Mouse (Mus musculus): Measurements from ENCODE around the gene Ppard. TPM values are rescaled to one million over a fixed set of nuclear protein-coding genes. Genes with fewer than 3 reads are reported as not detected.
A peak's percentile ranks its signal among the peaks of the same experiment; 100 is the strongest.
"Not testable (repeated sequence)": the region's sequence is repeated elsewhere in the genome, so short reads cannot be mapped to it uniquely, and the experiment has no call there.

Gene Ppard
- polyA plus RNA-seq, 1 experiment: 132 TPM

DNA sequence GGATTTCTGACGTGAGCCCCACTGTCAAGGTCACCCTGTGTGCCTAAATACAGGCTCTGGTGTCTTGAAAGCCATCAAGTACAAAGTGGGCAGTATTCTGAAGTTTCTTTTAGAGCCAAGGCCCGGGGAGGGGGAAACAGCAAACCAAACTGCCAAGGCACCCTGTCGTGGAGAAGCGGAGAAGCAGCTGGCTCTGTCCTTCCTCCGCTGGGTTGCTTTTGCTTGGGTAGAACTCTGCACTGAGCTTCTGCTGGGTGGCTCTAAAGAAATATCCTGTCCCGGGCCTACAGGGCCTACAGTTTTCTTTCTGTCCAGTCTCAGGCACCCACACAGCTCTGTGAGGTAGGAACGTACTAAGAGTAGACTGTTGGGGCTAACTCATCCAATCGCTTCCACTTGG, 25.4 kb upstream of the Ppard start:
- TF ChIP-seq FLI1 (IDR thresholded peaks at IDR 0.05; ENCODE audit: low read length) (no peak), GATA1 (IDR thresholded peaks at IDR 0.05; ENCODE audit: borderline replicate concordance, low read length) (no peak)
- H3K36me3 ChIP-seq (replicated peaks; ENCODE audit: low read length): peaks cover 43% of the 10 kb centered on the region
- H3K4me1 ChIP-seq: peaks cover 82% of the 10 kb centered on the region
- H3K9me3 ChIP-seq: no peaks in the 10 kb centered on the region
- H3K4me3 ChIP-seq (replicated peaks): peak overlapping the region; percentile 95
- peaks cover 2% of the 10 kb centered on the region for H3K27me3 ChIP-seq (replicated peaks)

DNA sequence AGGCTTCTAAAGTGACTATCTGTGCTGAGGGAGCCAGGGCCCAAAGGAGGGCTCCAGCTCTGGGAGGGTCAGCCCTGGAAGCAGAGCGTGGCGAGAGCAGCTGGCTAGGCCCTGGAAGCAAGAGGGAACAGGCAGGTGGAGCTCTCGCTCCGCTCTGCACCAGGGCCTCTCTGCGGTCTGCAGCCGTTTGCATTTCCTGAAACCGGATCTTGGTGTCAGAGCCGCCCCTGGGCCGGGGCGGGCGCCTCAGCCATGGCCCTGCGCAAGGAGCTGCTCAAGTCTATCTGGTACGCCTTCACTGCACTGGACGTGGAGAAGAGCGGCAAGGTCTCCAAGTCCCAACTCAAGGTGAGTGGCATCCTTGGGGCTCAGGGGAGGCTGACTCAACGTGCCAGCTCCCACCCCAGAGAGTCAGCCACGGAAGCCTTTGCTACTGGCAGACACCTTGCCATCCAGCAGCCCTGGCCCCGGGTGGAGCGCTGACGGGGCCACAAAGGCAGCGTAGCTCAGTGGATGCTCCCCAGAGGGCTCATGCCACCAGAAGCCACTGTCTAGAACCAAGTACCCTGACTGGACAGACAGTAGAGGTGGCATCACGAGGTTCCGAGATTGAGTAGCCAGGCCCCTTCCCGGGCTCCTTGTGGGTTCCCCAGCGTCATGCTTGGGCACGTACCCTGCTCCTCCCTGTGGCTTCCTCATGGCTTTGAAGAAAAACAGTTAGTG, 24.7 kb upstream of the Ppard start, which contains the start of gene Def6:
TSS of gene Def6 (plus strand) at position 188 of the 723 bp plus-strand sequence.
- Histone ChIP-seq H3K27me3 (replicated peaks) (peaks cover 2% of the 10 kb centered on the region), H3K4me3 (replicated peaks) (peak within 1 kb of the TSS; percentile 95), H3K4me1 (peaks cover 87% of the 10 kb centered on the region), H3K9me3 (no peaks in the 10 kb centered on the region), H3K36me3 (replicated peaks; ENCODE audit: low read length) (peaks cover 43% of the 10 kb centered on the region)
- no peak for TF ChIP-seq FLI1 (IDR thresholded peaks at IDR 0.05; ENCODE audit: low read length)
- TF ChIP-seq GATA1 (IDR thresholded peaks at IDR 0.05; ENCODE audit: borderline replicate concordance, low read length): no peak

DNA sequence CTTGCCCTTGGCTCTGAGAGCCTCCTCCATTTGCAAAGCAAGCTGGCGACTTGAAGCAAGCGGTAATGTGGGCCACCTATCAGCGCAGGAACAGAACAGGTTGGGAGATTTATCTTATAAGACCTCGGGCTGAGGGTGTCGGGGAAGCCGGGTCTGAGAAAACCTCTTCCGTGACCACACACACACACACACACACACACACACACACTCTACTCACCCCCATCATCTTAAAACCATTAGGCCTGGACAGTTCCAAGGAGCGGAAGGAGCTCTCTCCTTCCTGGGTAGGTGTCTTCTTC, 24.2 kb upstream of the Ppard start:
- Histone ChIP-seq H3K9me3 (no peaks in the 10 kb centered on the region), H3K4me3 (replicated peaks) (peak overlapping the region; percentile 95), H3K4me1 (peaks cover 89% of the 10 kb centered on the region), H3K36me3 (replicated peaks; ENCODE audit: low read length) (peaks cover 43% of the 10 kb centered on the region), H3K27me3 (replicated peaks) (peaks cover 2% of the 10 kb centered on the region)
- TF ChIP-seq FLI1 (IDR thresholded peaks at IDR 0.05; ENCODE audit: low read length): no peak
- TF ChIP-seq GATA1 (IDR thresholded peaks at IDR 0.05; ENCODE audit: borderline replicate concordance, low read length): no peak

DNA sequence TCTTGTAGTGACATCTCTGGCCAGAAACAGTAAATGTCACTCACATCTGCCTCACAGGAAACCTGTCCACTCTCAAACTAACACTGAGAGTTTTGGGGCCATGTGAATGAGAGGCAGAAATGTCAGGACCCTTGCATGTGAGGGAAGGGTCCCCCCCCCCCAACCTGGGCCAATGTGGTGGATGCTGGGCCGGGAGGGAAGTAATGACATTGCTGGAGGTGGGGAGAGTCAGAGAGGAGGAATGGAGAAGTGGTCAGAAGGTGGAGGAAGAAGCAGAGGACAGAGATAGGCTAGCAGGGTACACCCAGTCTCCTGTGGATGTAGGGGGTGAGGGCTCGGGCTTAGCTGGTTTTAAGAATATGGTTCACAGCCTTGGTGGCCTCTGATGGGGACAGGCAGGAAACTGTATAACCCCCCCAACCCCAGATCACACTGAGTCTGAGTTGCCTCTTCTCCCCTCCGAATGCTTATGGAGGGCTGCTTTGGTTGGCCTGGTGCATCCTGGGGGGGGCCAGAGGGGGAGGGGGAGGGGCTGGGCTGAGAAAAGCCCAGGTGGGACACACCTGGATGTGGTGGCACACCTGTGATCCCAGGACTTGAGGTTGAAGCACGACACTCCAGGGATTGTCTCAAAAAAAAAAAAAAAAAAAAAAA, 22.9 kb upstream of the Ppard start:
- peaks cover 47% of the 10 kb centered on the region for H3K36me3 ChIP-seq (replicated peaks; ENCODE audit: low read length)
- H3K9me3 ChIP-seq: no peaks in the 10 kb centered on the region
- peak overlapping the region; percentile 95 for H3K4me3 ChIP-seq (replicated peaks)
- TF ChIP-seq FLI1 (IDR thresholded peaks at IDR 0.05; ENCODE audit: low read length) (no peak), GATA1 (IDR thresholded peaks at IDR 0.05; ENCODE audit: borderline replicate concordance, low read length) (no peak)
- peaks cover 2% of the 10 kb centered on the region for H3K27me3 ChIP-seq (replicated peaks)
- peaks cover 94% of the 10 kb centered on the region for H3K4me1 ChIP-seq

DNA sequence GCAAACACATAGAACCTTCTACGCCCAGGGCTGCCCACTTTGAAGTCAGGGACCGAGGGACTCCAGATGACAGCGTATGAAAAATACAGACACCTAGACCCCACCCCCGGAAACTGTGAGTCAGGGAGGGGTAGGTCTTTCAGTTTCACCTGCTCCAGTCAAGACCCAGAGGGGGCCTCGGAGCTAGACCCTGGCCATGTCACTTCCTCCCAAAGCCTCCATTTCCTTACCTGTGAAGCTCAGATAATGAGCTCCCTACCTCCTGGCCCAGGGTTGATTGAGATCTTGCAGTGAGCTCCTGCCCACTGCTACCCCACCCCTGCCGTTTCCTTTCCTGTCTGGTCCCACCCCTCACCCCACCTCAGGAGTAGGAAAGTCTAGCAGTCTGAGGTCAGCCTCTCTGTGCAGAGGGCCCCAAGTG, 20.6 kb upstream of the Ppard start:
- H3K9me3 ChIP-seq: no peaks in the 10 kb centered on the region
- no peak for TF ChIP-seq FLI1 (IDR thresholded peaks at IDR 0.05; ENCODE audit: low read length)
- no peak for TF ChIP-seq GATA1 (IDR thresholded peaks at IDR 0.05; ENCODE audit: borderline replicate concordance, low read length)

DNA sequence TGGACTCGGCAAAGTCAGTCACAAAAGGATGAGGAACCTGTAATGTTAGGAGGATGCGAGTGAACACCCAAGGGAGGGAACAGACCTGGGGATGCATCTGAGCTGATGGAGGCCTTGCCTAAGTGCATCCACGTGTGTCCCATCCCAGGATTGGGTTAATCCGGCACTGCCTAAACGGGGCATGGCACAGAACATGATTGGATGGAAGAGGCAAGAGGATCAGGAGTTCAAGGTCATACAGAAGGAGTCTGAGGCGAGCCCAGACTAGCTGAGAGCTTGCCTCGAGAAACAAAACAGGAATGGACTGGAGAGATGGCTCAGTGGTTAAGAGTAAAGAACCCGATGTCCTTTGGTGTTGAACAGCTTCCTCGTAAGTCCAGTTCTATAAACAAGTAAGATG, 20.1 kb upstream of the Ppard start:
- H3K36me3 ChIP-seq (replicated peaks; ENCODE audit: low read length): peaks cover 60% of the 10 kb centered on the region
- H3K4me3 ChIP-seq (replicated peaks): peak overlapping the region; percentile 60

More for the DNA sequence above, 20.6 kb upstream of the Ppard start:
- peaks cover 56% of the 10 kb centered on the region for H3K36me3 ChIP-seq (replicated peaks; ENCODE audit: low read length)
- H3K27me3 ChIP-seq (replicated peaks): no peaks in the 10 kb centered on the region
- H3K4me3 ChIP-seq (replicated peaks): peak overlapping the region; percentile 18
- H3K4me1 ChIP-seq: peaks cover 86% of the 10 kb centered on the region

DNA sequence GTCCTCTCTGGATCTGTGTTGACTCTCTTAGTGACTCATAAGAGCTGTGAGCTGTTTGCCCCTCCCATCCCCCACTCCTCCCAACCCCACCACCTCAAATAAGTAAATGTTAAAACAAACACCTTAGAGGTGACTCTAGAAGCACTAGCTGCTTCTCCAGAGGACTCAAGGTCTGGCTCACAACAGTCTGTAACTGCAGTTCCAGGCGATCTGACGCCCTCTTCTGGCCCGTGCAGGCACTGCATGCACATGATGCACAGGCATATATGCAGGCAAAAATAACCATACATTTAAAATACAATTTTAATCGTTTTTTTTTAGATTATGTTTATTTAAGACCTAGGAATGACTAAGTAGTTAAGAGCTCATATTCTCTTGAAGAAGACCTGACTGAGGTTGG, 19.3 kb upstream of the Ppard start:
- Histone ChIP-seq H3K36me3 (replicated peaks; ENCODE audit: low read length) (peaks cover 60% of the 10 kb centered on the region), H3K4me1 (peaks cover 86% of the 10 kb centered on the region), H3K9me3 (no peaks in the 10 kb centered on the region), H3K27me3 (replicated peaks) (no peaks in the 10 kb centered on the region), H3K4me3 (replicated peaks) (no peak overlapping the region)
- no peak for TF ChIP-seq GATA1 (IDR thresholded peaks at IDR 0.05; ENCODE audit: borderline replicate concordance, low read length)
- no peak for TF ChIP-seq FLI1 (IDR thresholded peaks at IDR 0.05; ENCODE audit: low read length)

More for the DNA sequence above, 20.1 kb upstream of the Ppard start:
- H3K4me1 ChIP-seq: peaks cover 86% of the 10 kb centered on the region
- H3K27me3 ChIP-seq (replicated peaks): no peaks in the 10 kb centered on the region
- H3K9me3 ChIP-seq: no peaks in the 10 kb centered on the region
- TF ChIP-seq FLI1 (IDR thresholded peaks at IDR 0.05; ENCODE audit: low read length) (no peak), GATA1 (IDR thresholded peaks at IDR 0.05; ENCODE audit: borderline replicate concordance, low read length) (no peak)

DNA sequence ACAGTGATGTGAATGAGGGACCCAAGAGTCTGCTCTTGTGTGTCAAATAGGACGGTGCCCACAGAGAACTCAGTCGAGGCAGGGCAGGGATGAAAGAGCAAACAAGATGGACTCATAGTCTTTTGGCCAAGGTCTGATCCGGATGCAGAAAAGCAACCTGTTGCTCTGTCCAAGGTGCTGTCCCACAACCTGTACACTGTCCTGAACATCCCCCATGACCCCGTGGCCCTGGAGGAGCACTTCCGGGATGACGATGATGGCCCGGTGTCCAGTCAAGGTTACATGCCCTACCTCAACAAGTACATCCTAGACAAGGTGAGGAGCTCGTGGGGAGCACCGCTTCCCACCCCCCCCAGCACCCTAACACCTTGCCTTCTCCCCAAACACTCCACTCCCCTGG, 15.7 kb upstream of the Ppard start:
- H3K36me3 ChIP-seq (replicated peaks; ENCODE audit: low read length): peaks cover 83% of the 10 kb centered on the region
- H3K4me3 ChIP-seq (replicated peaks): peak overlapping the region; percentile 88
- H3K27me3 ChIP-seq (replicated peaks): no peaks in the 10 kb centered on the region
- no peak for TF ChIP-seq FLI1 (IDR thresholded peaks at IDR 0.05; ENCODE audit: low read length)
- no peak for TF ChIP-seq GATA1 (IDR thresholded peaks at IDR 0.05; ENCODE audit: borderline replicate concordance, low read length)
- H3K9me3 ChIP-seq: no peaks in the 10 kb centered on the region
- peaks cover 86% of the 10 kb centered on the region for H3K4me1 ChIP-seq

DNA sequence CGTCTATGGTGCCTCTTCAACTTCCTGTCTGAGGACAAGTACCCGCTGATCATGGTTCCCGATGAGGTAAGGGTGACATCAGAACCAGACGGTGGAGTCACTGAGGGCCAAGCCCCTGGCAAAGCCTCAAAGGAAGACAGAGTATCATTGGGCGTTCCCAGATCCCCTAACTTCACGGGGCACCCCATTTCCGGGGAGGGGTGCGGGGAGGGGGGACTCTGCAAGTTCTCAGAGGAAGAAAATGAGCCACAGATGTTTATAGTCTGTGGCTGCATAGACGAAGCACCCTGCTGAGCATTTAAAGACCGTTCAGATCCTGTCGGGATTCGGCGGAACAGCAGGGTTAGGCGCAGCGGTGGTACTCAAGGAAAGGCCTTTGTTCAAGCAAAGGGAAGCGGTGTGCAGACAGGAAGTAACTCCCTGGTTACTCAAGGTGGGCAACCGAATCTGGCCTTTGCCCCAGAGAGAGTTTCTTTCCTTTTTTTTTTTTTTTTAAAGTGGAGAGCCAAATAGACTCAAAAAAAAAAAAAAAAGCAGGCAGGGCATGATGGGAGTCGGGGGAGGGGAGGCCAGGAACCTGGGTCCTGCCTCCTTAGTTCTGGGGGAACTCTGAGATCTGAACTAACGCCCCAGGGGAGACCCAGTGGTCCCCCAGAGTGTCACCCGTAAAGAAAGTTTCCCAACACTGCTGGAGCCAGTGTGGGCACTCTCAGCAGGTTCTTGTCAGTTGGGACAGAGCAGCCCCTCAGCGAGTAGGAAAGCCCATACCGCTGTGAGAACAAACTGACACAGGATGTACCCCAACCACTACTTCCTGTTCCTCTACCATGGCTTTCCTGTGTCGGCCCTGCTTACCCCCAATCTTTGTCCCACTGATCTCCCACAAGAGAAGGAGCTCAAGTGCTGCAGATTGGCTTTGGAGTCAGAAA, 14.5 kb upstream of the Ppard start:
- peak overlapping the region; percentile 88 for H3K4me3 ChIP-seq (replicated peaks)
- no peak for TF ChIP-seq GATA1 (IDR thresholded peaks at IDR 0.05; ENCODE audit: borderline replicate concordance, low read length)
- no peak for TF ChIP-seq FLI1 (IDR thresholded peaks at IDR 0.05; ENCODE audit: low read length)
- H3K9me3 ChIP-seq: no peaks in the 10 kb centered on the region
- peaks cover 82% of the 10 kb centered on the region for H3K4me1 ChIP-seq
- H3K27me3 ChIP-seq (replicated peaks): no peaks in the 10 kb centered on the region
- peaks cover 82% of the 10 kb centered on the region for H3K36me3 ChIP-seq (replicated peaks; ENCODE audit: low read length)

DNA sequence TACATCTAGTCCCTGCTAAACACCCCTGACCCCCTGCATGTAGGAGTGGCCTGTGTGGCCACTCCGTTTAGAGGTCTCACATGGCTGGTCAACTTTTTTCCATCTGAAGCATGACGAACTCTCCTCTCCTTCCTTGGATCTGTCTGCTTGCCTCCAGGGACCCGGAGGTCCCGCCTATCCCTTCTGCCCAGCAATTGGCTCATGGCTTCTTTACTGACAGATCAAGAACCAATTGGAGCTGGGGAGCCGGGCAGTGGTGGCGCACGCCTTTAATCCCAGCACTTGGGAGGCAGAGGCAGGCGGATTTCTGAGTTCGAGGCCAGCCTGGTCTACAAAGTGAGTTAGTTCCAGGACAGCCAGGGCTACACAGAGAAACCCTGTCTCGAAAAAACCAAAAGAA, 10.0 kb upstream of the Ppard start:
- peaks cover 79% of the 10 kb centered on the region for H3K4me1 ChIP-seq
- not testable (repeated sequence) for H3K9me3 ChIP-seq; H3K4me3 ChIP-seq (replicated peaks); H3K27me3 ChIP-seq (replicated peaks)
- H3K36me3 ChIP-seq (replicated peaks; ENCODE audit: low read length): peaks cover 81% of the 10 kb centered on the region

Data from megakaryocyte, embryonic 14.5 days (primary cell).